ENCODE assay signal across 14 mouse cellular contexts in genomic region chr9:107451891-107452521, GRCm38 (mm10). TPM values are rescaled to one million over a fixed set of nuclear protein-coding genes. Genes with fewer than 3 reads are reported as not detected.
A peak's percentile ranks its signal among the peaks of the same experiment; 100 is the strongest.
DNase-seq lines count a peak whose midpoint lies in the region; ATAC-seq and TF ChIP-seq lines count a peak whose summit lies in the region.
"Had no signal": no experiment of that assay in that cellular context is flagged by ENCODE, and none has a peak within 500 bp of the region (broad histone marks: within the 10 kb centered on the region; RNA-seq: fewer than 3 reads in every experiment).

No protein-coding gene starts in this region.

- TF ChIP-seq CTCF in E14TG2a.4 (conservative IDR thresholded peaks at IDR 0.05; ENCODE audit: low read length) = no peak

- no peak overlapping the region for H3K27ac ChIP-seq in heart, embryonic 12.5 days (ENCODE audit: poor library complexity, severe bottlenecking)
- peak overlapping the region; percentile 43; the same call in 1 of the 2 replicates for H3K27ac ChIP-seq in hindbrain, embryonic 11.5 days (ENCODE audit: low read depth, low read length)
- 0 out of 2 replicates have a peak overlapping the region, but pooled peaks have one; percentile 5 for H3K27ac ChIP-seq in midbrain, embryonic 15.5 days
- H3K27ac ChIP-seq: embryonic facial prominence, embryonic 12.5 days; heart, adult 2 months; limb, embryonic 13.5 days had no signal

- no peaks in the 10 kb centered on the region for H3K9me3 ChIP-seq in heart, embryonic 12.5 days (replicated peaks)
- H3K9me3 ChIP-seq in E14TG2a.4 (ENCODE audit: low read length) = no peaks in the 10 kb centered on the region
- no peaks in the 10 kb centered on the region for H3K9me3 ChIP-seq in hindbrain, embryonic 11.5 days (ENCODE audit: control insufficient read depth, low read length)
- no peaks in the 10 kb centered on the region for H3K9me3 ChIP-seq in midbrain, embryonic 15.5 days
- H3K9me3 ChIP-seq: embryonic facial prominence, embryonic 12.5 days; limb, embryonic 13.5 days had no signal

- peaks cover 19% of the 10 kb centered on the region for H3K4me1 ChIP-seq in heart, embryonic 12.5 days (replicated peaks)
- H3K4me1 ChIP-seq in E14TG2a.4 (replicated peaks; ENCODE audit: low read depth, low read length) = peaks cover 31% of the 10 kb centered on the region
- H3K4me1 ChIP-seq in hindbrain, embryonic 11.5 days (replicated peaks; ENCODE audit: control insufficient read depth, insufficient read depth, low read length) = 0 out of 2 replicates have a peak, but pooled peaks cover 3% of the 10 kb centered on the region
- peaks cover 18% of the 10 kb centered on the region for H3K4me1 ChIP-seq in midbrain, embryonic 15.5 days

- H3K27me3 ChIP-seq in heart, embryonic 12.5 days (replicated peaks) = peaks cover 28% of the 10 kb centered on the region
- peaks cover 25% of the 10 kb centered on the region for H3K27me3 ChIP-seq in E14TG2a.4 (ENCODE audit: insufficient read depth, low read length)
- no peaks in the 10 kb centered on the region for H3K27me3 ChIP-seq in hindbrain, embryonic 11.5 days (ENCODE audit: control insufficient read depth, insufficient read depth, low read length)
- H3K27me3 ChIP-seq in midbrain, embryonic 15.5 days (replicated peaks) = no peaks in the 10 kb centered on the region

- no peaks in the 10 kb centered on the region for H3K36me3 ChIP-seq in heart, embryonic 12.5 days
- H3K36me3 ChIP-seq in E14TG2a.4 (ENCODE audit: insufficient read depth, low read length) = no peaks in the 10 kb centered on the region
- no peaks in the 10 kb centered on the region for H3K36me3 ChIP-seq in hindbrain, embryonic 11.5 days (ENCODE audit: control insufficient read depth, insufficient read depth, low read length)
- no peaks in the 10 kb centered on the region for H3K36me3 ChIP-seq in midbrain, embryonic 15.5 days (replicated peaks)
- H3K36me3 ChIP-seq: embryonic facial prominence, embryonic 12.5 days; limb, embryonic 13.5 days had no signal

- DNase-seq in heart, adult 9 months (ENCODE audit: low spot score in 2 of 2) = no peak
- DNase-seq in hindbrain, embryonic 11.5 days (ENCODE audit: low spot score) = peak; percentile 42
- DNase-seq in urinary bladder, adult 18-20 months (ENCODE audit: low spot score in 2 of 2) = no peak
- DNase-seq in cerebellum, postnatal 36 days = no peak
- DNase-seq in gastrocnemius, postnatal 4 days (ENCODE audit: low spot score in 2 of 2) = no peak
- DNase-seq: cerebellum, adult 9-11 months; heart, adult 2 months; kidney, adult 11 months had no signal

- 0 out of 2 replicates have a peak, but pooled peaks have one; percentile 19 for ATAC-seq in heart, embryonic 12.5 days (ENCODE audit: insufficient number of reproducible peaks, low FRiP score)
- peak; percentile 73 for ATAC-seq in hindbrain, embryonic 11.5 days (ENCODE audit: low FRiP score)
- peak; percentile 28; the same call in 1 of the 2 replicates for ATAC-seq in midbrain, embryonic 15.5 days (replicated peaks)

- H3K4me2 ChIP-seq in heart, embryonic 12.5 days = no peak overlapping the region
- no peak overlapping the region for H3K4me2 ChIP-seq in hindbrain, embryonic 11.5 days (replicated peaks; ENCODE audit: low read depth, low read length)
- H3K4me2 ChIP-seq in midbrain, embryonic 15.5 days = no peak overlapping the region
- H3K4me2 ChIP-seq: embryonic facial prominence, embryonic 12.5 days; limb, embryonic 13.5 days had no signal

- H3K9ac ChIP-seq in heart, embryonic 12.5 days = no peak overlapping the region
- no peak overlapping the region for H3K9ac ChIP-seq in hindbrain, embryonic 11.5 days (ENCODE audit: low read depth, low read length)
- H3K9ac ChIP-seq in midbrain, embryonic 15.5 days = no peak overlapping the region
- H3K9ac ChIP-seq: embryonic facial prominence, embryonic 12.5 days; limb, embryonic 13.5 days had no signal

- H3K4me3 ChIP-seq in heart, embryonic 12.5 days = no peak overlapping the region
- peak overlapping the region; percentile 56 for H3K4me3 ChIP-seq in E14TG2a.4 (replicated peaks; ENCODE audit: low read length)
- no peak overlapping the region for H3K4me3 ChIP-seq in hindbrain, embryonic 11.5 days (ENCODE audit: low read depth, low read length)
- no peak overlapping the region for H3K4me3 ChIP-seq in midbrain, embryonic 15.5 days
- H3K4me3 ChIP-seq: embryonic facial prominence, embryonic 12.5 days; heart, adult 2 months; limb, embryonic 13.5 days had no signal

- WGBS in heart, embryonic 12.5 days = 25% methylated on average over 11 of the region's 11 CpGs
- 49% methylated on average over 11 of the region's 11 CpGs for WGBS in hindbrain, embryonic 11.5 days
- 34% methylated on average over 11 of the region's 11 CpGs for WGBS in midbrain, embryonic 15.5 days

RNA-seq across cellular contexts. Expression of gene Cacna2d2, which starts 52.6 kb away (rescaled TPM):
- polyA plus RNA-seq in heart, embryonic 12.5 days (2016; fragmentation: Nextera tagmentation; extraction: Ambion mirVana) = 5.9 and 6.2 TPM in 2 replicates
- polyA plus RNA-seq in hindbrain, embryonic 11.5 days (2014; fragmentation: Nextera tagmentation; extraction: Ambion mirVana) = 2.0 and 4.2 TPM in 2 replicates
- 10.2 and 10.3 TPM in 2 replicates for polyA plus RNA-seq in midbrain, embryonic 15.5 days (2015; fragmentation: Nextera tagmentation; extraction: Ambion mirVana)
- total RNA-seq in gastrocnemius, postnatal 4 days (2021) = 1 to 10 TPM; 2.6 to 2.7 TPM
- total RNA-seq: monocyte, adult 5-6 weeks had no signal

Comparison
In these comparisons a context has a peak if more than half of its experiments do, and no peak if none do; other contexts are left out.
1. ATAC-seq: peak in every context shown above with its lines; median percentile 73 in hindbrain, embryonic 11.5 days; 28 in midbrain, embryonic 15.5 days; 19 in heart, embryonic 12.5 days.